Mouse (Mus musculus): ENCODE measurements around the gene Clec2l.
"Not testable (repeated sequence)": the region's sequence is repeated elsewhere in the genome, so short reads cannot be mapped to it uniquely, and the experiment has no call there.

Gene Clec2l

DNA sequence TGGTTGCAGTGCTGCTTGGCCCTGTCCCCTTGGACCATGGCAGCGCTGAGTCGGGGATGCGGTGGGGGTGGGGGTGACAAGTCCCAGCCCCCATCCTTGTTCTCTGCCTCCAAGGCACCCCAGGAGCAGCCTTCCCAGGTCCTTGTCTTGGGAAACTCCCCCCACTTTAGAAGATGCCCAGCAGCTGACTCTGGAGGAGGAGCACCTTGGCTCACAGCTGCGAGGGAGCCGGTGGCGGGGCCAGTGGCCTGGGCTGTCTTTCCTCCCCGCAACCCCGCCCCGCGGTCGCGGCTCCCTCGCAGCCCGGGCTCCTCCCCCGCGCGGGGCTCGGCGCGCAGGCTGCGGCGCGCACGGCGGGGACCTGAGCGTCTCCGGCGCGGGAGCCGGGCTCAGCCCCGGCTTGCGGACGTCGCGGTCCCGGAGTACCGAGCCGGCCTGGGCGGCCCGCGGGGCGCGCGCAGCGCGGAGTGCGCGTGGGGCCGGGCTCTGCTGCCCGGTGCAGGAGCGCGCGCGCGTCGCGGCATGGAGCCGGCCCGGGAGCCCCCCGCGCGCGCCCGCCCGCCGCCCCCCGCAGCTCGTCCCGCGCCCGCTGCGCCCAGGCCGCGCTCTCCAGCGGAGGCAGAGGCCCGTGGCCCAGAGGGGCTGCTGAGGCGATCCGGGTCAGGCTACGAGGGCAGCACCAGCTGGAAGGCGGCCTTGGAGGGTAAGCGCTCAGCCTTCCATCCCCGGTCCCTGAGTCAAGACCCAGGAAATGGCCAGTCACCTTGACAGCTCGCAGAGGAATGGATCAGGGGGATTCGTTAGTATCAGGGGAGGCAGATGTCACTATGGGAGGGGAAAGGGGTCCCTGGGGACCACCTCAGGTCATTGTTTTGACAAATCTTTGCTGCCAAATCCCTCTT lies at the start of gene Clec2l:
Clec2l (plus strand) TSS at position 356 of the 902 bp plus-strand sequence.
- DNase-seq, result no peak

DNA sequence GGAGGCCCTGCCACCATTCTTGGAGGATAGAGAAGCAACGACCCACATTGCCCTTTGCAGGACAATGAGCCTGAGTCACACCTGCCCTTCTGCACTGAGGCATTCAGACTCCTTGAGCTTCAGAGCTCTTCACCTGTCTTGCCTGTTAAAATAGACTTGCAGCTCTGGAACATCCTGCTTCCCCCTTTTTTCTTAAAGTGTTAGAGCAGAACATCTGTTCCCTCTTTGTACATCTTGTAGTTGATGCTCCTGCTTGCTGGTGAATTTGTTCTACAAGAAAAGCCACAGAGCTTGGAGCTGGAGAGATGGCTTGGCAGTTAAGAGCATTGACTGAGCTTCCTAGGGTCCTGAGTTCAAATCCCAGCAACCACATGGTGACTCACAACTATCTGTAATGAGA lies 40.5 kb upstream of the Clec2l start:
- no peak for DNase-seq

DNA sequence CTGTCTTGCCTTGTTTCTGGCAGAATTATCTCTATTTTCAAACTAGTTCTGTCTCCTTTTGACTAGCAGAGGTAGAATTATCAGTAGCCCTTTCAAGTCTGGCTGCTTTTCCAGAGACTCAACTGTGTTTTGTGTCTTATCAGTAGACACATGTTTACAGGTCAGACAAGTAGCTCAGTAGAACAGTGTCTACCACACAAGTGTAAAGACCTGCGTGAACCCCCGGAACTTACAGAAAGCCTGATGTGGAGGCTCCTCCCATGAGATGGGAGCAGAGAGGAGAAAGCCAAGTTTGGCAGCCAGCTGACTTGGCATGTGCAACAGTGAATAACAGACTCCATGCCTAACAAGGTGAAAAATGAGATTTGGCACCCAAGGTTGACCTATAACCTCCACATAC lies 39.4 kb upstream of the Clec2l start:
- no peak for DNase-seq

DNA sequence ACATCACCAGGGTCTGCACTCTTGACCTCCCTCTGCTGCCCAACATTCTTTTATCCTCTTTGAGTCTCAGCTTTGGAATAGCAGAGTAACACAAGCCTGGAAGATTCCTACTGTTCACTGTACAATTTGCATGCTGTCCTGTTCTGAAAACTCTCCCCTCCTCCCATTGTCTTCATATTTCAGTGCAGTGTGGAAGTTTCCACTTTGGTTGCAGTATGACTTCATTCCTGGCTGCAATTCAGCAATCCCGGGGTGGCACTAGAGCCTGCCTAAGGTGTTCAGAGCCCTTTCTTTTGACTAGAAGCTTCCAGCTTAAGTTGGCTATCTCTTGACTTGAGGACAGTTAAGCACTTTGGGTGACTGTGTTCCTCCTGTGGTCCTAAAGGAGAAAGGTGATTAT lies 38.4 kb upstream of the Clec2l start:
- DNase-seq, result peak; percentile 32

DNA sequence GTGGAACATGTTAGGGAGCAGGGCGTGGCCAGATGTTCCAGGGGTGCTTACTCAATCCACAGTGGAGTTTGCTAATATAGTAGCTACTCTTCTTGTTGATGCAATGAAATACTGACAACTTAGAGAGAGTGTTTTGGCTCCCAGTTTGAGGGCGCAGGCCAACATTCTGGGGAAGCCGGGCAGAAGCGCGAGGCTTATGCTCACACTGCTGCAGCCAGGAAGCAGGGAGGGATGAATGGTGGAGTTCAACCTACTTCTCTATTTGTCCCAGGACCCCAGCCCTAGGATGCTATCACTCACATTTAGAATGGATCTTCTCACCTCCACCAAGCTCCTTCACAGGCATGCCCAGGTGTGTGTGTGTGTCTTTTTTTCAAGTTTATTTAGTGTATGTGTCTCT lies 36.8 kb upstream of the Clec2l start:
- DNase-seq, result no peak

DNA sequence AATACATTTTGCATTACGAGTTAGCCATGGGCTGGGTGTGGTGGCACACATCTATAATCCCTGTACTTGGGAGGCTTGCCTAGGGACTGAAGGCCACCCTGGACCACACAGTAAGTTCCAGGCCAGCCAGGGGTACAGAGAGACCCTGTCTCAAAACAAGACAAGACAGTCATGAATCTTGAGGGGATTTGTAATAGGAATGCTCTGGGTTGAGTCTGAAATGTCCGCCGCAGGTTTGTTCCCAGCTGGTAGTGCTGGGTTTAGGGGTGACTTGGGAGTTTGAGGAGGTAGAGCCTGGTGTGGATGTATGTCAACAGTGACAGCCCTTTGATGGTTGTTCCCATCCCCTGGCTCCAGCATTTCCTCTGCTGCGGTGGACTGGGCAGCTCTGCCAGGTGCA lies 35.8 kb upstream of the Clec2l start:
- no peak for DNase-seq

DNA sequence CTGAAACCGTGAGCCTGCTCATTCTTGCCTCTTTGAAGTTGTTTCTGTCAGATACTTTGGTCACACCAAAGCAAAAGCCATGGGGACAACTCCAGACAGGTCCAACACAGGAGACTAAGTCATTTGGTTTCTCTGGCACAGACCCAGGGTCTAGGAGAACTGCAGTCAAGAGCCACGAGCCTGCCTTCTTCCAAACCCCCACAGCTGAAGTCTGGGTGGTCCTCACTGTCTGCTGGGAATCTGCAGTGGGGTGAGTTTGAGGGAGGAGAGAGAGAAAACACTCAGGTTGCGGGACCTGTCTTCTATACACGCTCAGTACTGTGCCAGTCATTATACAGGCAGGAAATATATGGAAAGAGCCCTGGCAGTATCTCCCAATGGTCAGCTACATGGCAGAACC lies 35.4 kb upstream of the Clec2l start:
- no peak for DNase-seq

DNA sequence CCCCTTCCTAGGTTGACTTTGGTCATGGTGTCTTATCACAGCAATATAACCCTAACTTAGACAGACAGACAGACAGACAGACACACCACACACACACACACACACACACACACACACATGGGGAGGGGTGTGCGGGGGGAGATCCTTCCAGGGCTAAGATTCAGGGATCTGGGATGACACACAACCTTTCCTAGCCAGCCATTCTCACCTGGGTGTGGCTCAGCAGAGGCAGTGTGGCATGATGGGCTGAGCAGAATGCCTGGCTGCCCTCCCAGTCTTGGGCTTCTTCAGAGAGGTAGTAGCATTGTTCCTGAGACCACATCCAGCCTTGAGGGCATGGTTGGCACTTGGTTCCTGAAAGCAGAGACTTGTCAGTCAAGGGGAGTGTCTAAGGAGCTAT lies 33.3 kb upstream of the Clec2l start:
- DNase-seq, result no peak

DNA sequence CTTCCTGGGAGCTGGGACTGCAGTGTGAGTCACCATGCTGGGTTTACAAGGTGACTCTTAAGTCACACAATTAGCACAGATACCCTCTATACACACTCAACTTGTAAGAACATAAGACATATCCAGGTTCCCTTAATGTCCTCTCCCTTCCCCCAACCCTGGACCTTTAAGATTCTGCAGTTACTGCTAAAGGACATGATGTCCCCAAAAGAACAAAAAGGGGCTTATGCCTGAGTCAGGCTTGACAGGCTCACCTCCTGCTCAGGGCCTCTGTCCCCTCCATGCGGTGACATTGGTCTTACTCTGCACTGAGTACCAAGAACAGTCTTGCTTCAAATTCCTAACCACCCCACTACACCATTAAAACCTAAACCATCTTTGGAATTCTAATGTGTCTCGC lies 30.0 kb upstream of the Clec2l start:
- no peak for DNase-seq

DNA sequence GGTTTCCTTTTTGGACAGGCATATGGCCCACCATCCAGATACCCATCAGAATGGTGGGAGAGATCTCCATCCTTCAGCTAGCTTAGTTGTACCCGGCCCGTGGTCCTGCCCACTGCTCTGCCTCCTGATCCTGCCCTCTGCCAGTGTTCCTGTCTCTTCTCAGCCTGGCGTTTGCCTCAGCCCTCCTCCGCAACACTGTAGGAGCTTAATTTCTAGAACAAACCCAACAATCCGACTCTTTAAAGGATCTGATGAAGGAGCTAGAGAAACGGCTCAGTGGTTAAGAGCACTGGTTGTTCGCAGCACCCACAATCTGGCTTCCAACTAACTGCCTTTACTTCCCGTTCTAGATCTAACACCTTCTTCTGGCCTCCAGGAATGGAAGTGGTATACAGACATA lies 28.4 kb upstream of the Clec2l start:
- DNase-seq, result no peak

DNA sequence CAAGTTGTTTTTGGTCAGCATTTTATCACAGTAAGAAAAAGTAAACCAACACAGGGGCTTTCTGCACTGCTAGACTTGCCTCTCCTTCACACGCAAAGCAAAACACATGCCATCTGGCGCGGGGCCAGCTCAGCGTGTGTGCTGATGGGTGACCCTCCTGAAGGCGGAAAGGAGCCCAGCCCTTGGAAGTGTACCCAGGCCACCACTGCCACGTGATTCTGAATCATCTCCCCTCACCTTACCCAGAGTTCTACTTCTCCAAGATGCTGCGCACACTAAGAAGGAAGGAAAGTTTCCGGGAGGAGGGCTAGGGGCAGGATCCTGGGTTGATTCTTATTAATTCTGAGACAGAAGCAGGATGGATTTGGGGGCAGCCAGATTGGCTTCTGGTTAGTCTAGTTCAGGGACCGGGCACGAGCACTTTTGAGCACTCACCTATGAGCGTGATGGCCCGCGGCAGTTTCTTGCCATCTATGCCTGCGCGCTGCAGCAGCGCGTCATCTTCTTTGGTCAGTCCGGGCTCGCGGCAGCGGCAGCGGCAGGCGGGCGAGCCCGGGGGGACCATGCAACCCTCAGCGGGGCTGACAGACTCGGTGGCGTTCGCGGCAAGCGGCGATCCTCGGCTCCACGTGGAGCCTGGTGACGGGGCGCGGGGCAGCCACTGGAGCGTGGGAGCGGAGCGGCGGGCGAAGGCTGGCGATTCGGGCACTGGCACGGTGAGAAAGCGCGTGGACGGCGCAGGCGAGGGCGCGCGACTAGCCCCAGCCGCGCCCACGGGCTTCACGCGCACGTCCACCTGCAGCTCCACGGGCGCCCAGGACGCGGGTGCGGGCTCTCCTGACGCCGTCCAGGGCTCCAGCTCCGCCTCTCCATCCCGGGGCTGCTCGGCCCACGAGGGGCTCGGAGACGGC lies 26.7 kb upstream of the Clec2l start:
- DNase-seq, result peak; percentile 47

DNA sequence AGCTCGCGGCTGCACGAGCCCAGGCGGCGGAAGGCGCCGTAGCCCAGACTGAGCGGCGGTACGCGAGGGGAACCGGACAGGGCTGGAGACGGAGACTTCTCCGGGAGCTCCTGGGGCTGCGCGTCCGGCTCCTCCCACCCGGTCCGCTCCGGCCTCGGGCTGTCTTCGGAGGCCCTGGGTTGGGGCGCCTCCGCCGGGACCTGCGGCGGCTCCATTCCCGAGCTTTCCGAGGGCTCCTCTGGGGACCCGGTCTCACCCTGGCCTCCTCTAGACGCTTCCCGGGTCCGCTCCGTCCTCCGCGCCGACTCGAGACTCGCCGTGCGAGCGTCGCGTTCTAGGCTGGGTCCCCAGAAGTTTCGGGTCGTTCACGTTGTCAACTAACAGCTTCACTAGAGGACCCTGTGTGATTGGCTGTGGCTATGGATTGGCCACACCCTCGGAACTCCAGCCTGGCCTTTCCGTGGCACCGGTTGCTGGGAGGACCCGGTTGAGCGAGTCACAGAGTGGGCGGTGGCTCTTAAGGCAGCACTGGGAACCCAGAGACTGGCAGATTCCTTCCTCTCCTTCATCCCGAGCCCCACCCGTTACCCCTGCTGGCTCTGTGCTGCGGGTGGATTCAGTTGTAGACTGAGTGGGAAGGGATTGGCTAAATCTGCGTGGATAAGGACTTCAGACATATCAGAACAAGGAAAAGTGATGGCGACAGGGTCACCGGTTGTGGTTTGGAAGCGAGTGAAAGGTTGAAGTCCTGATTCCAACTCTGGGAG lies 25.8 kb upstream of the Clec2l start, which contains the start of gene Klrg2:
Klrg2 (minus strand) TSS at position 391 of the 767 bp plus-strand sequence.
- peak; percentile 87 for DNase-seq

DNA sequence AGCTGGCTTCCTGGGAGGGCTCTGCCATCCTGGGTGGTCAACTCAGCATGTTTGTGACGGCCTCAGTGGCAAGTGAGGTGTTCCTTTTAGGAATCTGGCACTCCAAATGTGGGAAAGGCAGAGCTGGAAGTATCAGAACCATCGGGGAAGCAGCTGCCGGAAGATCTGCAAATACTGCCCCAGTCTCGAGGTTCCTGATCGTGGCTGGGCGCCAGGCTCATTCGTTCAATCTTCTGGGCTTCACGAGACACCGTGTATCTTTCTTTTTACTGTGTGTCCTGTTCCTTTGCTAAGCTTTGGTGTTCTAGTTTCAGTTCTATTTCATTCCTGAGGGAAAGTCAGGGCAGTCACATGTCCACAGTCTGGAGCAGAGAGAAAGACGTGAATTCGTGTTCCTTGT lies 22.5 kb upstream of the Clec2l start:
- DNase-seq, result no peak

DNA sequence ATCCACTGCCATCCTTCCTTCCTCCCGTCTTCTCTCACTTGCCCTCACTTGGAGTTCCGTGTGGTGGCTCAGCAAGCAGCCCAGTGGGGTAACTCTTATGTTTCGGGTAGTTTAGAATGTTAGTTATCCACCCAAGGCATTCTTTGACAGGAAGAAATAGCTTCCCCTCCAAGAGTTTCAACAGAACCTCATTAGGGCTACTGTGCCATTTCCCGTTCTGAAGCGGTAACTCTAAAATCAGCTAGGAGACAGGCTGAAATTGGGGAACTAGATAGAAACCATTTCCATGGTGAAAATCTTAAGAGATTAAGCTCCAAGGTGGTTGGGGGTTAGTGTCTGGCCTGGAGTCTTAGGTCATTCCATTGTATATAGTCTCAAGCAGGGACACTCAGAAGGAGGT lies 21.6 kb upstream of the Clec2l start:
- peak; percentile 14 for DNase-seq

DNA sequence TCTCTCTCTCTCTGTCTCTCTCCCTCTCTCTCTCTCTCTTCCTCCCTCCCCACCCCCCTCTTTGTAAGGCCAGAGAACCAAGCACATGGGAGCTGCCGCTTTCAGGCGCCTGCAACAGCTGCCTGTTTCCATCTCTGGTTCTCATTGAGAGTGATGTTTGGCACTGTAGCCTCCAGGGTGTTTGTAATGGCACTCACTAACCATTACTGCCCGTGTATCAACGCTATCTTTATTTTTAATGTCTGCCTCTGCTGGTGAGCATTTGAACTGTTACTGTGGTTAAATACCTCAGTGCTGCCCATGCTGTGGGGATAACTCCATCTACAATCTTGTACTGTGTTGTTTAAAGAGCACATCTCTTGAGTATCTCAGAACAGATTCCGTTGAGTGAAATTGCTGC lies 21.2 kb upstream of the Clec2l start:
- no peak for DNase-seq

DNA sequence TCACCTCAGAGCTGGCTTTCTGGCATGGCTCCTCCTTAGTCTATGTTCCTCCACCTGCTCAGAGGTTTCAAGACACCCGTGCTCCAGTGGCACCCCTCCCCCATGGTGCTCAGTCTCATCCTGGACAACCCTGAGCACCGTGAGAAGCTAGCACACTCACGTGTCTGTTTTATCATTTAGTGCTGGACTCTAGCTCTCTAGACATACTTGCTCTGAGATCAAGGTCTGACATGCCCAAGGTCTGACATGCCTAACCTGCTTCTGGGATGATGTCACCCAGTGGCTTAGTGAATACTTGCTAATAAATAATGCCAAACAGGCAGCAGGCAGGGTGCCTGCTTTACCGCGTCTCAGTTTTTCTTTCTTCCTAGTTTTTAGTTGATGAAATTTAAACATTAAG lies 20.3 kb upstream of the Clec2l start:
- DNase-seq, result no peak

DNA sequence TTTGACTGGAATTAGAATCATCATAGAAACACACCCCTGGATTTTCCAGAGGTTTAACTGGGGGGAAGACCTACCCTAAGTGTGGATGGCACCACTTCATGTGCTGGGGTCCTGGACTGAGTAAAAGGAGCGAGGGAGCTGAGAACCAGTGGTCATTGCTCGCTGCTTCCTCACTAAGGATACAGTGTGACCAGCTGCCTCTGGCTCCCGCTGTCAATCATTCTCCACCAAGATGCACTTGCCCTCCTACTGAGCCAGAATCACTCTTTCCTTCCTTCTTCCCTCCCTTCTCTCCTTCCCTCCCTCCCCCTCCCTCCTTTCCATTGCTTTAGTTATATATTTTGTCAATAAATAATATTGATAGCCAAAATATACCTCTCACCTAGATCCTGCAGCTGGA lies 19.8 kb upstream of the Clec2l start:
- DNase-seq, result no peak

DNA sequence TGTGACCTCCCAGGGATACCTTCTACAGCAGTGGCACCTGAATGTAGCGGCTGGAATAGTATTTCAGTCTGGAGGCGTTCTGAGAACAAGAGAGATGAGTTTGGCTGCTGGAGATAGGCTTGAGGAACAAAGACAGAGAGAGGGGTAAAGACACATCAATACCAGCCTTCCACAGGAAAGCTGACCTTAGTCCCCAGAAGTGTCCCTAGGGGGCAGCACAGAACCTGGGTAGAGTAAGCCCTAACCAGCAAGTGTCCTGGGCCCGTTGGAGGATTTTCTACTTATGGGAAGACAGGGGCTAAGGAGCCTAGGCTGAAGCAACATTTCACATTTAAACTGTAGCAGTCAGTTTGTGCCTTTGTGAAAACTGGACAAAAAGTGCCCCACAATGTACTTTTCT lies 13.3 kb upstream of the Clec2l start:
- peak; percentile 41 for DNase-seq

DNA sequence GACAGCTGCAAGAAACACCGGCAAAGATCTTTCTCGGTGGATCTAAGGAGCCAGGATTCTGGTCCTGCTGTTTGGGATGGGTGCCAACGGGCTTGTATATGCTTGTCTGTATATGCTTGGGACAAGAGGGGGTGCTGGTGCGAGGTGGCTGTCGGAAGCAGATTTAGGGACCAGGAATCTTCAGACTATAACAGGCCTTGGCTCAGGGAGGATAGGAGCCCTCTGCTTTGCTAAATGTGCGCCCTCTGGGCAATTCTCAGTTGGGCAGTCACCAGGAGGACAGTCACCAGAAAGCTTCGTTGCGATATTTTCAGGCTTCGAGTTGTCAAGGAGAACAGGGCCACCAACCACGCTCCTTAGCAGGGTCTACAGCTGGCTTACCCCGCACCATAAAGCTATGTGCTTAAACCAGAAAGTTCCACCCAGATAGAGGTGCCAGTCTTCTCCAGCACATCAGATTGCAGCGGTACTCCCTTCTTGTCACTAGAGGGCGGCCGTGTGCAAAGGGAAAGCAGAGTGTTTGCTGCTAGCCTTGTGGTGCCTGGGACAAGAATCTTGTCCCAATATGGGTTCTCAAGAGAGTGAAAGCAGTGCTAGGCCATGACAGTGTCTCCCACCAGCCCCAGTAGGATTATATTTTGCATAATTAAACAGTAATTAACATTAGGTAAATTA lies 12.5 kb upstream of the Clec2l start:
- DNase-seq, result peak; percentile 83

DNA sequence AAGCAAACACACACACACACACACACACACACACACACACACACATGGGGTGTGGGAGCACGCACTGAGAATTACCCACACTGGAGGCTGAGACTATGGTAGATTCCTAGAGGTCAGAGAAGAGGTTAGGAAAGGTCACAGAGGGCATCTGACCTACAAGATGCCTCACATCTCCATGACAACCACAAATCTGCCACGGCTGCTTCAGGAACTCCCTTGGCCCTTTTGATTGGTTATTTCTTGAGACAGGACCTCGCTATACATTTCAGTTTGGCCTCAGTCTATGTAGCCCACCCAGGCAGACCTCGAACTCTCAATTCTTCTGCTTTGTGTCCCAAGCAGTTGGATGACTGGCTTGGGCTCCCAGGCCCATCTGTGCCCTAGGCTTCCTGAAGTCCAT lies 1.2 kb upstream of the Clec2l start:
- DNase-seq, result no peak

DNA sequence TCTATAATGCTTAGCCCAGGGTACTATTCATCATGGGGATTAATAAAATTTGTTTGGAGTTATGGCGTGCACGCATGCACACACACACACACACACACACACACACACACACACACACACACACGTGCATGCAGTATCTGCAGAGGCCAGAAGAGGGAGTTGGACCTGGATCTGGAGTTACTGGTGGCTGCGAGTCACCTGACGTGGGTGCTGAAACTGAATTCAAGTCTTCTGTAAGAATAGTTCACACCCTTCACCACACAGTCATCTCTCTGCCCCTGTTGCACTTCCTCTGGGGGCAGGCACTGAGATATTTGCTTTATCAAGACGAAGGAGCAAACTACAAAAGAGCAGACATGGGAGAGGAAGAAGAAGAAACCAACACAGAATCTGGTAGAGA lies 6.7 kb downstream of the Clec2l start:
- DNase-seq, result peak; percentile 18

DNA sequence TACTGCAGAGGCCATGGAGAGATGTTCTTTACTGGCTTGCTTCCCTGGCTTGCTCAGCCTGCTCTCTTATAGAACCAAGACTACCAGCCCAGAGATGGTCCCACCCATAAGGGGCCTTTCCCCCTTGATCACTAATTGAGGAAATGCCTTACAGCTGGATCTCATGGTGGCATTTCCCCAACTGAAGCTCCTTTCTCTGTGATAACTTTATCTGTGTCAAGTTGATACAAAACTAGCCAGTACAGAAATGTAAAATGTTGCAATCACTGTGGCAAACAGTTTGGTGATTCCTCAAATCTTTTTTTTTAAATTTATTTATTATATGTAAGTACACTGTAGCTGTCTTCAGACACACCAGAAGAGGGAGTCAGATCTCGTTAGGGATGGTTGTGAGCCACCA lies 7.6 kb downstream of the Clec2l start:
- DNase-seq, result not testable (repeated sequence)
